Mouse (Mus musculus): Measurements from ENCODE around the gene Zdhhc21. TPM values are rescaled to one million over a fixed set of nuclear protein-coding genes. Genes with fewer than 3 reads are reported as not detected.
A peak's percentile ranks its signal among the peaks of the same experiment; 100 is the strongest.

Gene Zdhhc21
- polyA plus RNA-seq, 1 experiment from 2014 or later = 15.9 TPM

DNA sequence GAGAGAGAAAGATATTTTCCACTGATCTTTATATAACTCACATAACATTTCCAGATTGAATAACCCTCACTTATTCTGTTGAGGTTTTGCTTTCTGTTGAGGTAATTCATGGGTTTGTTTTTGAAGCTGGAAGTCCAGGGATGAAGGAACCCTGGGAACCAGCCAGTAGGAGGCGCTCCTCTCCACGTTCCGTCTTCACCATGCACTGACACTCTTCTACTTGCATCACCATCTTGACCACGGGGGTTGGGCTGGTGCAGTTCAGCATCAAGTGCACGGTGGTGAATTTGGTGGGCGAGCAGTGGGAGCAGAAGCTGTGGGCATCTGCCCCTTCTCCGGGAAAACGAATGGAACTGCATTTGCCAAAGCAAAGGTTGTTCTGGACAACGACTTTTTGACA, 22.7 kb upstream of the Zdhhc21 start:
- Histone ChIP-seq H3K9ac (ENCODE audit: low read depth, low read length) (no peak overlapping the region), H3K4me2 (ENCODE audit: low read depth, low read length) (no peak overlapping the region), H3K4me3 (ENCODE audit: low read length) (no peak overlapping the region), H3K27ac (ENCODE audit: low read length) (no peak overlapping the region), H3K36me3 (ENCODE audit: control insufficient read depth, insufficient read depth, low read length) (no peaks in the 10 kb centered on the region), H3K9me3 (ENCODE audit: control insufficient read depth, low read length) (no peaks in the 10 kb centered on the region), H3K4me1 (ENCODE audit: control insufficient read depth, insufficient read depth, low read length) (no peaks in the 10 kb centered on the region), H3K27me3 (replicated peaks; ENCODE audit: control insufficient read depth, insufficient read depth, low read length) (no peaks in the 10 kb centered on the region)
- ATAC-seq = no peak
- 80% methylated on average over 9 of the region's 9 CpGs for WGBS

DNA sequence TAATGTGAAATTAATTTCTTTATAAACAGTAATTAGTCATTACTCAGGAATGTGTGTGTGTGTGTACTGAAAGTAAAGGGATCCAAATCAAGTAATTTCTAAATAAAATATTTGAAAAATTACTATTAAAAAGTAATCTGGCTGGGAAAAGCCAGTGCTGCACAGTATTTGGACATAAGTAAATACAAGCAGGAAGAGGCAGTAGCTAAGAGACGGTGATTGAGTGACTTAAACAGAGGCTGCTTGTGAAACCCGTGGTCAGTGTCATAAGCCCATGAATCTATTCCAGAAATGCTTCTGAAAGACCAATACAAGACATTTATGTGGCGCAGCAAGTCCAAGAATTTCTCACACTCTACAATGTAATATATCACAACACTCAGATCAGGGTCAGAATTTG, 21.6 kb upstream of the Zdhhc21 start:
- Histone ChIP-seq H3K36me3 (ENCODE audit: control insufficient read depth, insufficient read depth, low read length) (no peaks in the 10 kb centered on the region), H3K4me2 (ENCODE audit: low read depth, low read length) (no peak overlapping the region), H3K27me3 (replicated peaks; ENCODE audit: control insufficient read depth, insufficient read depth, low read length) (no peaks in the 10 kb centered on the region), H3K27ac (ENCODE audit: low read length) (no peak overlapping the region), H3K9ac (ENCODE audit: low read depth, low read length) (no peak overlapping the region), H3K9me3 (ENCODE audit: control insufficient read depth, low read length) (no peaks in the 10 kb centered on the region), H3K4me1 (ENCODE audit: control insufficient read depth, insufficient read depth, low read length) (no peaks in the 10 kb centered on the region), H3K4me3 (ENCODE audit: low read length) (no peak overlapping the region)
- no peak for ATAC-seq
- 66% methylated on average over 3 of the region's 3 CpGs for WGBS

DNA sequence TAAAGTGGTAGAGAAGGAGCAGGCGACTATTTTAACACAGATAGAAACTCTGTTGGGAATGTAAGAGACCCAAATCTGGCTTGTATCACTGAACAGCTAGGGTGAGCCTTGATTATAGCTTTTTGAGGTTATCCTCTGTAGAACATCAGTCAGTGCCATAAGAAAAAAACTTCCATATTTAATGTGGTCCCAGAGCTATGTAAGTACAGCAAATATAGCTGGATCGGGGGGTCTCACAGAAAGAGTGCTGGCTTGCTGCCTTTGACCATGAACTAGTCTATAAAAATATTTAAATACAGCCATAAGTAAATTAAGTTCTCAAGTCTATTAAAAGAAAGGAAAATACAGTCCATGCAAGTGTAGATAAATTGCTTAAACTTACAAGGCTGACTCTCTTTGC, 20.5 kb upstream of the Zdhhc21 start:
- Histone ChIP-seq H3K4me1 (ENCODE audit: control insufficient read depth, insufficient read depth, low read length) (no peaks in the 10 kb centered on the region), H3K4me2 (ENCODE audit: low read depth, low read length) (no peak overlapping the region), H3K27me3 (replicated peaks; ENCODE audit: control insufficient read depth, insufficient read depth, low read length) (no peaks in the 10 kb centered on the region), H3K9me3 (ENCODE audit: control insufficient read depth, low read length) (no peaks in the 10 kb centered on the region), H3K27ac (ENCODE audit: low read length) (no peak overlapping the region), H3K4me3 (ENCODE audit: low read length) (no peak overlapping the region), H3K9ac (ENCODE audit: low read depth, low read length) (no peak overlapping the region), H3K36me3 (ENCODE audit: control insufficient read depth, insufficient read depth, low read length) (no peaks in the 10 kb centered on the region)
- no peak for ATAC-seq
- 67% methylated on average over 2 of the region's 2 CpGs for WGBS

DNA sequence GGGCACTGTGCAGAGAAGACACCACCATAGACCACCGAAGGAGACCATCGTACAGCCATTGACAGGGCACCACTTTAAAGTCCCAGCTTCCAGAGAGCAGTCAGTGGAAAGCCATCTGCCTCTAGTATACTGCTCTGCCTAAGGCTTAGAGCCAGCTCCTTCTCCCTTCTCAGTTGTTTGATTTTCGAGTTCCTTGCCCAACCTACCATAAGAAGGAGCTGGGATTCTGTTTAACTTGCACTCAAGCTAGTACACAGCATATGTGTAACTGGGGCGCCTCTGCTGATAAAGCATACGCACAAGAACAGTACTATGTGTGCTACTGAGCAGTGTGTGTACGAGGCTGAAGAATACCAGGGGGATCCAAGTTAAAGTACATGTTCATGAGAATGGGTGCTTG, 19.4 kb upstream of the Zdhhc21 start:
- no peak for ATAC-seq
- no peaks in the 10 kb centered on the region for H3K4me1 ChIP-seq (ENCODE audit: control insufficient read depth, insufficient read depth, low read length)
- no peaks in the 10 kb centered on the region for H3K9me3 ChIP-seq (ENCODE audit: control insufficient read depth, low read length)
- no peak overlapping the region for H3K27ac ChIP-seq (ENCODE audit: low read length)
- H3K4me2 ChIP-seq (ENCODE audit: low read depth, low read length) = no peak overlapping the region
- H3K36me3 ChIP-seq (ENCODE audit: control insufficient read depth, insufficient read depth, low read length) = no peaks in the 10 kb centered on the region
- no peak overlapping the region for H3K9ac ChIP-seq (ENCODE audit: low read depth, low read length)
- H3K27me3 ChIP-seq (replicated peaks; ENCODE audit: control insufficient read depth, insufficient read depth, low read length) = no peaks in the 10 kb centered on the region
- 75% methylated on average over 6 of the region's 6 CpGs for WGBS
- H3K4me3 ChIP-seq (ENCODE audit: low read length) = no peak overlapping the region

DNA sequence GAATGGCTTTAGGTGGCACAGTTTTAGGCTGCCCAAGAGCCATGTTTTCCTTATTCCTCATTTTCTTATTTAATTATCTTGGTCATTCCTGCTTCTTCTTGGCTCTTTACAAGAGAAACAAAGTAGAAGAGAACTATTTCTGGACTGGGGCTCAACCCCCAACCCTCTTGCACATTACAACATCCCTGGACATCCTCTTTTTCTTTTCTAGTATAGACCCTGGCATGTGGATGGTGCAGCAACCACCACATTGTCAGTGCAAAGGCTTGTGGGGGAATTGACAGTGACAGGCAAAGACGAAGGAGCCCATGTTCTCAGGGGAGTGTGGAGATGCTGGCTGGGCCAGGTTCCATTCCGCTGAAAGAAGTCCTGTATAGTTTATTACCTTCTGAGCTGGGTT, 16.9 kb upstream of the Zdhhc21 start:
- no peaks in the 10 kb centered on the region for H3K4me1 ChIP-seq (ENCODE audit: control insufficient read depth, insufficient read depth, low read length)
- H3K36me3 ChIP-seq (ENCODE audit: control insufficient read depth, insufficient read depth, low read length) = no peaks in the 10 kb centered on the region
- H3K27me3 ChIP-seq (replicated peaks; ENCODE audit: control insufficient read depth, insufficient read depth, low read length) = no peaks in the 10 kb centered on the region
- no peak overlapping the region for H3K4me3 ChIP-seq (ENCODE audit: low read length)
- H3K27ac ChIP-seq (ENCODE audit: low read length) = no peak overlapping the region
- no peak overlapping the region for H3K4me2 ChIP-seq (ENCODE audit: low read depth, low read length)
- no peaks in the 10 kb centered on the region for H3K9me3 ChIP-seq (ENCODE audit: control insufficient read depth, low read length)
- ATAC-seq = no peak
- 84% methylated on average over 2 of the region's 2 CpGs for WGBS
- H3K9ac ChIP-seq (ENCODE audit: low read depth, low read length) = no peak overlapping the region

DNA sequence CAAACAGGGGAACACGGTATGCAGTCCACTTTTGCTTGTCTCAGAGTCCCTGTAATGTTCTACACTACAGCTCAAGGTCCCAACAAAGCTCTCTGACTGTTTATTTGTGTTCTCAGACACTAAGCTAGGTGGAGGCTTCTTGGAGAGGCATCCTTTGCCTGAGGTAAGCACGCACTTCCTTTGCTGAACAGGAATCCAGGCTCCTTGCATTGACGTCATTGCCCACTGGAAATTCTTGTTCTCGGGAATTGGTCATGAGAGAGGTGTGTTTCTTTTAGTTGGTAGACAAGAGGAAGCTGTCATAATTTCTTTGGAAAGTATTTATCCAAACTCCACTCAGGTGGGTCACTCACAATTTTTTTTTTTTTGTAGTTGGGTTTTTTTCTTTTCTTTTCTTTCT, 15.8 kb upstream of the Zdhhc21 start:
- H3K27me3 ChIP-seq (replicated peaks; ENCODE audit: control insufficient read depth, insufficient read depth, low read length) = no peaks in the 10 kb centered on the region
- no peak overlapping the region for H3K27ac ChIP-seq (ENCODE audit: low read length)
- H3K4me3 ChIP-seq (ENCODE audit: low read length) = no peak overlapping the region
- WGBS = 64% methylated on average over 4 of the region's 4 CpGs
- ATAC-seq = no peak
- H3K4me1 ChIP-seq (ENCODE audit: control insufficient read depth, insufficient read depth, low read length) = no peaks in the 10 kb centered on the region
- H3K9ac ChIP-seq (ENCODE audit: low read depth, low read length) = no peak overlapping the region
- H3K9me3 ChIP-seq (ENCODE audit: control insufficient read depth, low read length) = no peaks in the 10 kb centered on the region
- H3K4me2 ChIP-seq (ENCODE audit: low read depth, low read length) = no peak overlapping the region
- H3K36me3 ChIP-seq (ENCODE audit: control insufficient read depth, insufficient read depth, low read length) = no peaks in the 10 kb centered on the region

DNA sequence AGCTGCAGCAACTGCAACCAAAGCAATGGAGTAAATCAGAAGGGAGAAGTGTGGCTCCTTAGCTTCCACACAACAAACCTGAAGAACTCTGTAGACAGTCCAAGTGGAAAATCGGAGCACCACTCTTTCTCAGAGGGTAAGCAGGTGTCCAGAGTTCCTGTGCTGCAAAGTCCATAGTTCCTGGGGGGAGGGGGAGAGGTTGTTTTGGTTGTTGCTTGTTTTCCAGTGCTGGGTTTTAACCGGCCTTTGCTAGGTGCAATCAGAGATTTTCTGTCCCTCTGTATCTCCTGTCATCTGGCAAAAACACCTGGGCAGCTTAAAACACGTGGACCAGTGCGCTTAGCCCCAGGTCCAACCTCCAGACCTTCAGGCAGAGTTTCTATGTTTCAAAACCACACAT, 15.0 kb upstream of the Zdhhc21 start:
- H3K36me3 ChIP-seq (ENCODE audit: control insufficient read depth, insufficient read depth, low read length) = no peaks in the 10 kb centered on the region
- H3K27ac ChIP-seq (ENCODE audit: low read length) = no peak overlapping the region
- 0 out of 2 replicates have a peak, but pooled peaks cover 3% of the 10 kb centered on the region for H3K9me3 ChIP-seq (ENCODE audit: control insufficient read depth, low read length)
- no peaks in the 10 kb centered on the region for H3K4me1 ChIP-seq (ENCODE audit: control insufficient read depth, insufficient read depth, low read length)
- no peaks in the 10 kb centered on the region for H3K27me3 ChIP-seq (replicated peaks; ENCODE audit: control insufficient read depth, insufficient read depth, low read length)
- H3K4me3 ChIP-seq (ENCODE audit: low read length) = no peak overlapping the region
- ATAC-seq = no peak
- H3K4me2 ChIP-seq (ENCODE audit: low read depth, low read length) = no peak overlapping the region
- H3K9ac ChIP-seq (ENCODE audit: low read depth, low read length) = no peak overlapping the region
- 70% methylated on average over 4 of the region's 4 CpGs for WGBS

DNA sequence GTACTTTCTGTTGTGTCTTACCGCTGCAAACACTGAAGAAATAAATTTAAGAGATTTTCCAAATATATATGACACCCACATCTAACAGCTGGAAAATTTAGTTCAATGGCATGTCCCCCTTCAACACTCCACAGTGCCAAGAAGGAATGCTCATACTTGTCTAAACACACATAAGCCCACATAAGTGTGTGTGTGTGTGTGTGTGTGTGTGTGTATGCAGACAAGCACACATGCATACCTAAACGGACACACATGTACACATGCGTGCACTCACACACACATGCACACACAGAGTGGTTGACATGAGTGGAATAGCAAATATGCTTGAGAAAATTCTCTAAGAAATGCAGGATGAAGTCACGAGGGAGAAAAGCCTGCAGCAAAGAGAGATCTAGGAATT, 12.8 kb upstream of the Zdhhc21 start:
- no peak overlapping the region for H3K27ac ChIP-seq (ENCODE audit: low read length)
- ATAC-seq = no peak

DNA sequence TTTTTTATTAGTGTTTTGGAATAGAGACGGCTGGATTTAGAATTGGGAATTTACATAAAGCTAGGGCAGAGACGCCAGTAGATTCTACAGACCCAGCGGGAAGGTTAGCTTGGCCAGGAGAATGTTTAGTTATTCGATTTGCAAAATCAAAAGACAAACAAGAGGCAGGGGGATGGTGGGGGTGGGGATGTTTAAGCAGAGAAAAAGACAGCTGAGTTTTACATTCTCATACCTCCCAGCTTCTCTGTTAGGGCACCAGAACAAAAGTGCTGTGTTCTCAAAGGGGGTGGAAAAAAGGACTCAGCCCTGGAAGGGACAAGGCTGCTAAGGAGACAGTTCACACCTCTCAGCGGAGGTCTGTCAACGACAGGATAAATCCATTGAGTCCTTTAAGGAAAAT, 12.4 kb upstream of the Zdhhc21 start:
- Histone ChIP-seq H3K36me3 (ENCODE audit: control insufficient read depth, insufficient read depth, low read length) (no peaks in the 10 kb centered on the region), H3K4me1 (ENCODE audit: control insufficient read depth, insufficient read depth, low read length) (no peaks in the 10 kb centered on the region), H3K4me2 (ENCODE audit: low read depth, low read length) (no peak overlapping the region), H3K4me3 (ENCODE audit: low read length) (no peak overlapping the region), H3K9me3 (ENCODE audit: control insufficient read depth, low read length) (0 out of 2 replicates have a peak, but pooled peaks cover 3% of the 10 kb centered on the region), H3K27me3 (replicated peaks; ENCODE audit: control insufficient read depth, insufficient read depth, low read length) (no peaks in the 10 kb centered on the region), H3K9ac (ENCODE audit: low read depth, low read length) (no peak overlapping the region), H3K27ac (ENCODE audit: low read length) (no peak overlapping the region)
- no peak for ATAC-seq
- WGBS = 36% methylated on average over 6 of the region's 6 CpGs

More for the DNA sequence above, 12.8 kb upstream of the Zdhhc21 start:
- H3K9me3 ChIP-seq (ENCODE audit: control insufficient read depth, low read length) = 0 out of 2 replicates have a peak, but pooled peaks cover 3% of the 10 kb centered on the region
- 66% methylated on average over 4 of the region's 4 CpGs for WGBS
- no peaks in the 10 kb centered on the region for H3K27me3 ChIP-seq (replicated peaks; ENCODE audit: control insufficient read depth, insufficient read depth, low read length)
- H3K9ac ChIP-seq (ENCODE audit: low read depth, low read length) = no peak overlapping the region
- no peak overlapping the region for H3K4me2 ChIP-seq (ENCODE audit: low read depth, low read length)
- H3K4me1 ChIP-seq (ENCODE audit: control insufficient read depth, insufficient read depth, low read length) = no peaks in the 10 kb centered on the region
- no peaks in the 10 kb centered on the region for H3K36me3 ChIP-seq (ENCODE audit: control insufficient read depth, insufficient read depth, low read length)
- no peak overlapping the region for H3K4me3 ChIP-seq (ENCODE audit: low read length)

DNA sequence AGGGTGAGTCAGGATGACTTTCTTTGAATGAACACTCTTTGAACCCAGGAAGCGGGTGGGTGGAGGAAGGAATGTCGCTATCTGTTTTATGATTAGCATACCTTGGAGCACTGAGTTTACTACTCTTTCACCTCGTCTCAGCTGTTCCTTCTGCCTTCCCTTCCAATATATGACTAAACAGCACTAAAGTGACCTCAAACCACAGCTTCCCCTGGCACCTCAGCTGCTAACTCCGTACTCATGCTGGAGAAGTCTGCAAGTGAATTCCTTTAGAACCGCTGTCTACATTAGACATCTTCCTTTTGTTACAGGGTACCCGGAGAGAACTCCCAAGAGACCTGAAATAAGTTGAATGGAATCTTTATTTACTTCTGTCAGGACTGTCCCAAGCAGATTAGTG, 11.2 kb upstream of the Zdhhc21 start:
- no peak overlapping the region for H3K4me2 ChIP-seq (ENCODE audit: low read depth, low read length)
- H3K27ac ChIP-seq (ENCODE audit: low read length) = no peak overlapping the region
- no peak overlapping the region for H3K9ac ChIP-seq (ENCODE audit: low read depth, low read length)
- H3K4me3 ChIP-seq (ENCODE audit: low read length) = no peak overlapping the region
- no peaks in the 10 kb centered on the region for H3K36me3 ChIP-seq (ENCODE audit: control insufficient read depth, insufficient read depth, low read length)
- H3K27me3 ChIP-seq (replicated peaks; ENCODE audit: control insufficient read depth, insufficient read depth, low read length) = no peaks in the 10 kb centered on the region
- 58% methylated on average over 6 of the region's 6 CpGs for WGBS
- H3K9me3 ChIP-seq (ENCODE audit: control insufficient read depth, low read length) = 0 out of 2 replicates have a peak, but pooled peaks cover 3% of the 10 kb centered on the region
- no peaks in the 10 kb centered on the region for H3K4me1 ChIP-seq (ENCODE audit: control insufficient read depth, insufficient read depth, low read length)
- ATAC-seq = peak; percentile 41; the same call in 1 of the 2 replicates
